Mouse (Mus musculus) gastrocnemius, adult 18-20 months (tissue): Measurements from ENCODE around the gene Psg28. TPM values are rescaled to one million over a fixed set of nuclear protein-coding genes. Genes with fewer than 3 reads are reported as not detected.
"Not testable (repeated sequence)": the region's sequence is repeated elsewhere in the genome, so short reads cannot be mapped to it uniquely, and the experiment has no call there.

Source experiments
- DNase-seq: peaks from one replicate; pipeline ENCODE4 v3.0.0; 2021; ENCODE audit warnings: low spot score
- long read RNA-seq, 2 experiments: library from polyadenylated mRNA; stranded (forward); transcript quantifications; one replicate each; pipeline ENCODE4 v2.0.0; 2021
- microRNA-seq: library from miRNA; unstranded; fragments of <30 nt; microRNA quantifications from one replicate; pipeline ENCODE4 v1.2.0, GENCODE M21; 2021
- total RNA-seq, 2 experiments: library from RNA; stranded (reverse); gene quantifications; 2 replicates each; pipeline ENCODE4 v1.2.3; 2021

Gene Psg28
- not detected for total RNA-seq
- long read RNA-seq, experiment 1, result 0 reads
- long read RNA-seq, experiment 2, result 0 reads

- DNase-seq, result not testable (repeated sequence)
Observed at GRCm38 (mm10) chr7:18431941-18432340, at the start of gene Psg28. Psg28 (minus strand) TSS chr7:18432041.

- DNase-seq, result no peak
Observed at GRCm38 (mm10) chr7:18403407-18403806, 28.4 kb downstream of the Psg28 start.

- DNase-seq, result no peak
Observed at GRCm38 (mm10) chr7:18402527-18403237, 29.2 kb downstream of the Psg28 start.

GRCm38 (mm10) chr7:18391483-18391882 lies 40.4 kb downstream of the Psg28 start:
- DNase-seq, result not testable (repeated sequence)

GRCm38 (mm10) chr7:18378295-18378694 lies 53.5 kb downstream of the Psg28 start:
- DNase-seq, result no peak

Small RNA genes within 50 kb of the gene (microRNA-seq; reads per million reads assigned to microRNA genes)
- not detected for gene Gm24715

Other genes starting within 250 kb of the Psg28 start
- gene Mill1, start 186.7 kb downstream of the Psg28 start, total RNA-seq, result not detected
- gene Psg18, start 77.0 kb downstream of the Psg28 start, total RNA-seq, result not detected
- gene Psg26, start 52.1 kb upstream of the Psg28 start, total RNA-seq, result not detected
- gene Psg25, start 100.2 kb upstream of the Psg28 start, total RNA-seq, result not detected
- not detected for gene Psg27, start 135.3 kb upstream of the Psg28 start, total RNA-seq
- gene Psg23, start 184.5 kb upstream of the Psg28 start, total RNA-seq, result not detected
- not detected for gene Psg21, start 224.7 kb upstream of the Psg28 start, total RNA-seq